ENCODE assay signal across 1 mouse cellular context in genomic region chr11:20248840-20249239, GRCm38 (mm10).
TF ChIP-seq lines count a peak whose summit lies in the region.

No protein-coding gene starts in this region.

TF ChIP-seq in CH12.LX, 34 proteins besides CTCF, POLR2A, EP300 and RAD21 (continued from another document):
- peak; percentile 29; the same call in 1 of the 2 replicates for TF ChIP-seq RCOR1 (conservative IDR thresholded peaks at IDR 0.05; ENCODE audit: low read depth, low read length)
- TF ChIP-seq MXI1 (IDR thresholded peaks at IDR 0.05; ENCODE audit: low read depth, low read length): no peak
- TF ChIP-seq TBP (conservative IDR thresholded peaks at IDR 0.05; ENCODE audit: low read depth, low read length): no peak
- TF ChIP-seq MEF2A (IDR thresholded peaks at IDR 0.05; ENCODE audit: borderline replicate concordance, low read depth, low read length): 0 out of 2 replicates have a peak, but pooled peaks have one; percentile 35
- no peak for TF ChIP-seq NRF1 (IDR thresholded peaks at IDR 0.05; ENCODE audit: low read depth, low read length)
- TF ChIP-seq IRF4 (IDR thresholded peaks at IDR 0.05; ENCODE audit: low read depth, low read length): no peak
- no peak; the same call in 1 of the 2 replicates for TF ChIP-seq MAX (IDR thresholded peaks at IDR 0.05; ENCODE audit: low read length)
- TF ChIP-seq ELF1 (IDR thresholded peaks at IDR 0.05; ENCODE audit: low read depth, low read length): no peak
